Mouse (Mus musculus) midbrain, embryonic 11.5 days (tissue): ENCODE data around the gene Soat2. TPM values are rescaled to one million over a fixed set of nuclear protein-coding genes. Genes with fewer than 3 reads are reported as not detected.

Experiments used
- ATAC-seq: fragments of 200-750 bp; cut with Nextera tagmentation; 2 replicates; pipeline ENCODE4 v1.8.0; 2017; ENCODE audit warnings: moderate TSS enrichment, moderate library complexity; ENCODE audit not compliant: low FRiP score
- DNase-seq: peaks from one replicate; pipeline ENCODE4 v3.0.0; 2015; ENCODE audit warnings: low spot score; ENCODE audit errors: missing footprints
- H3K27ac ChIP-seq: fragments of 300-500 bp; sonication (generic); 2 replicates; pipeline ENCODE4 v1.5.1; 2014; ENCODE audit warnings: low read depth, low read length
- H3K27me3 ChIP-seq: fragments of 300-500 bp; sonication (generic); 2 replicates; pipeline ENCODE4 v1.6.1; 2014; ENCODE audit warnings: mild to moderate bottlenecking, low read length, moderate library complexity, mixed read lengths; ENCODE audit not compliant: control insufficient read depth, insufficient read depth
- H3K36me3 ChIP-seq: fragments of 300-500 bp; sonication (generic); 2 replicates; pipeline ENCODE4 v1.6.1; 2014; ENCODE audit warnings: mild to moderate bottlenecking, low read length, moderate library complexity, mixed read lengths; ENCODE audit not compliant: control insufficient read depth, insufficient read depth
- H3K4me1 ChIP-seq: fragments of 300-500 bp; sonication (generic); 2 replicates; pipeline ENCODE4 v1.6.1; 2014; ENCODE audit warnings: low read length; ENCODE audit not compliant: control insufficient read depth, insufficient read depth
- H3K4me2 ChIP-seq: fragments of 300-500 bp; sonication (generic); 2 replicates; pipeline ENCODE4 v1.6.1; 2014; ENCODE audit warnings: mild to moderate bottlenecking, moderate library complexity
- H3K4me3 ChIP-seq: fragments of 300-500 bp; sonication (generic); 2 replicates; pipeline ENCODE4 v1.5.1; 2014; ENCODE audit warnings: low read depth, low read length
- H3K9ac ChIP-seq: fragments of 300-500 bp; sonication (generic); 2 replicates; pipeline ENCODE4 v1.6.1; 2014; ENCODE audit warnings: low read length
- H3K9me3 ChIP-seq: fragments of 300-500 bp; sonication (generic); 2 replicates; pipeline ENCODE4 v1.6.1; 2016; ENCODE audit warnings: low read length; ENCODE audit not compliant: control insufficient read depth
- WGBS: fragments of 180-500 bp; shearing (Covaris S2); extraction: QIAGEN DNeasy Blood & Tissue Kit; methylation state at CpG from one replicate; pipeline ENCODE4 v1.1.7; 2014; 5-methylcytosine and 5-hydroxymethylcytosine counted together
- polyA plus RNA-seq: library from polyadenylated mRNA; unstranded; fragments of >200 nt; fragmentation: Nextera tagmentation; extraction: Ambion mirVana; gene quantifications from 2 replicates; pipeline ENCODE4 v1.2.1, GENCODE M21; 2014

The Soat2 gene
- polyA plus RNA-seq, 1 experiment from 2014 or later, result not detected

- Histone ChIP-seq H3K27me3 (peaks cover 29% of the 10 kb centered on the region), H3K4me3 (no peak overlapping the region), H3K4me2 (no peak overlapping the region), H3K9me3 (no peaks in the 10 kb centered on the region), H3K4me1 (no peaks in the 10 kb centered on the region), H3K36me3 (no peaks in the 10 kb centered on the region), H3K9ac (no peak overlapping the region), H3K27ac (no peak overlapping the region)
- no peak for ATAC-seq
- peak; percentile 91 for DNase-seq
- WGBS, result 53% methylated on average over 23 of the region's 23 CpGs
Measured at GRCm38 (mm10) chr15:102142914-102143912, 7.1 kb upstream of the Soat2 start.

DNA sequence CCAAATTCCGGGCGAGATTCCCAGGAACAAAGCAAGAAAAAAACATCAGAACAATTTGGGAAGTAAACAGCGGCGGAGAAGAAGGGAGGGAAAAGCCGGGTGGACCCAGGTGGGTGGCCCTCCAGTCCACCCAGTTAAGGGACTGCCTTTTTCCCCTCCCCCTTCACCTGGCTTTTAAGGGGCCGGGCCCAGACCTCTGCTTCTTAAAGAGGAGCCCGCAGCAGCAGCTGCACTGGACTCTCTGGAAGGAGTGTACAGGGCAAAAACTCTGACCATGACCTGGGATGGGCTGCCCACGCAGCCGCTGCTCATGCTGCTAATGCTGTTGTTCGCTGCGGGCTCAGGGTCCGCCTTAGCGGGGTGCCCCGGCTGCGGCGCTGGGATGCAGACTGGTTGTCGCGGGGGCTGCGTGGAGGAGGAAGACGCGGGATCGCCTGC, 6.0 kb upstream of the Soat2 start, which contains the start of gene Igfbp6:
Gene Igfbp6, plus strand, starts transcription at position 89 of the 438 bp plus-strand sequence.
- H3K4me1 ChIP-seq, result no peaks in the 10 kb centered on the region
- H3K9ac ChIP-seq, result no peak within 1 kb of the TSS
- peak within 1 kb of the TSS; percentile 32 for H3K4me2 ChIP-seq
- 2% methylated on average over 22 of the region's 22 CpGs for WGBS
- H3K9me3 ChIP-seq, result no peaks in the 10 kb centered on the region
- ATAC-seq, result no peak
- no peak within 1 kb of the TSS for H3K27ac ChIP-seq
- DNase-seq, result peak; percentile 89
- no peaks in the 10 kb centered on the region for H3K36me3 ChIP-seq
- peak within 1 kb of the TSS; percentile 15 for H3K4me3 ChIP-seq
- peaks cover 29% of the 10 kb centered on the region for H3K27me3 ChIP-seq

DNA sequence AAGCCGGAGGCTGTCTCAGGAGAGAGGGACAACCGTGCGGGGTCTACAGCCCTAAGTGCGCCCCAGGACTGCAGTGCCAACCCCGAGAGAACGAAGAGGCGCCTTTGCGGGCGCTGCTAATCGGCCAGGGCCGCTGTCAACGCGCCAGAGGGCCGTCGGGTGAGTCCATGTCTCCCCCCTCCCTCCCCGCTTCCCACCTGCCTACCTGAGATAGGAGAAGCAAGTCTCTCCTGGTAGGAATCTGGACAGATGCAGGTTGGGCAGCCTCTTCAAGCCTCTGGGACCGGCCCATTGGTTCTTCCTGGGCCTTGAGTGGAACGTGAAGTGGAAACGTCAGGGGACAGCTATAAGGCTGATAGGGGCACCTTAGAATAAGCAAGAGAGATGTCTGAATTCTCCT, 5.6 kb upstream of the Soat2 start:
- 11% methylated on average over 19 of the region's 19 CpGs for WGBS
- no peak for ATAC-seq

DNA sequence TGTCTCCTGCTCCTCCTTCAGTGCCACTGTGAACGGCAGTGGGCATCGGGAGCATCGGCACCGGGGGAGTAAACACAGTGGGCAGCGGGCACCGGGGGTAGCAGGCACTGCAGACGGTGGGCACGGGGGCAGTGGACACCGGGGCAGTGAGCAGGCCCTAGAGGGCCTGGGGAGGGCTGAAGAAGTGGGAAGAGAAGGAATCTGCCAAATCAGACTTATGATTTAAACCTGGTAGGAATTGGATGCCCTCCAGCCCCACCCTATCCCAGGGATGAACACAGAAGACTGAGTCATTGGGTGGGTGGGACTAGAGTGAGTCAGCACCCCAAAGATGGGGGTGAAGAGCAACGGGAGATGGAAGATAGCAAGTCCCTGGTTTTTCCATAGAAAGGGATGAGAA, 5.0 kb upstream of the Soat2 start:
- 92% methylated on average over 10 of the region's 10 CpGs for WGBS

More for the DNA sequence above, 5.6 kb upstream of the Soat2 start:
- Histone ChIP-seq H3K9me3 (no peaks in the 10 kb centered on the region), H3K27ac (no peak overlapping the region), H3K27me3 (peaks cover 29% of the 10 kb centered on the region), H3K4me1 (no peaks in the 10 kb centered on the region), H3K9ac (no peak overlapping the region), H3K4me3 (peak overlapping the region; percentile 15), H3K36me3 (no peaks in the 10 kb centered on the region), H3K4me2 (peak overlapping the region; percentile 32)
- no peak for DNase-seq

DNA sequence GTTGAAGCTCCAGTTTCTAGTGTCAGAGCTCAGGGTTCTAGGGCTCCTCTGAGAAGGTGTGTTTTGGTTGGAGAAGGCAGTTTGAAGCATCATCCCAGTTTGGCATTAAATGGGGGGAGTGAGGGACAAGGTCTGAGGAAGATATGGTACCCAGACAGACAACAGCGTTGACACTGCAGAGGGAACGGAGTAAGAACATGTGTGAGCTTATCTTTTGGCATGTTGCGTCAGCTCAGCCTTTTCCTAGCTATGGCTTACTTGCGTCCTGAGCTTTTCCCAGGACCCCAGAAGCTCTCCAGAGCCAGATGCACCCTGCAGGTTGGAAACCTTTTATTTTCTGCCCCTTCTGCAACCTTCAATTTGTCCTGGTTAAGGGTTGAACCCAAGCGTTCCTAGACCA, 4.2 kb upstream of the Soat2 start:
- WGBS, result 87% methylated on average over 5 of the region's 5 CpGs
- H3K4me2 ChIP-seq, result no peak overlapping the region
- H3K4me3 ChIP-seq, result no peak overlapping the region
- DNase-seq, result no peak
- peaks cover 29% of the 10 kb centered on the region for H3K27me3 ChIP-seq
- ATAC-seq, result no peak
- no peak overlapping the region for H3K9ac ChIP-seq
- H3K27ac ChIP-seq, result no peak overlapping the region
- no peaks in the 10 kb centered on the region for H3K4me1 ChIP-seq
- H3K36me3 ChIP-seq, result no peaks in the 10 kb centered on the region
- no peaks in the 10 kb centered on the region for H3K9me3 ChIP-seq

More for the DNA sequence above, 5.0 kb upstream of the Soat2 start:
- Histone ChIP-seq H3K4me2 (no peak overlapping the region), H3K36me3 (no peaks in the 10 kb centered on the region), H3K9me3 (no peaks in the 10 kb centered on the region), H3K27ac (no peak overlapping the region), H3K4me1 (no peaks in the 10 kb centered on the region), H3K9ac (no peak overlapping the region), H3K27me3 (peaks cover 29% of the 10 kb centered on the region), H3K4me3 (no peak overlapping the region)
- ATAC-seq, result no peak
- DNase-seq, result no peak

DNA sequence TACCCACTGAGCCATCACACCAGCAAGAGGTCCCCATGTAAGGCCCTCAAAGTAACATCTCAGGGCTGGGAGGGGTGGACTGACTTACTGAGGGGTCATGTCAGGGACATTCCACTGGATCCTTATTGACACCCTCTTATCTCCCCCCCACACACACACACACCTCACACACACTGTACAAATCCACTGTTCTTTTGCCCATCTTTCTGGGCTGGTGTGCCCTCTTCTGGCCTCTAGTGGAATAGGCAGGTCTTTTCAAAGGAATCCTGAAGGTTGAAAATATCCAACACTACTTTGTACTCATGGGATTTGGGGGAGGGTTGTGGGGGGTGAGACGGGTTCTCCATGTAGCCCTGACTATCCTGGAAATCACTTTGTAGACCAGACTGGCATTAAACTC, 3.4 kb upstream of the Soat2 start:
- ATAC-seq (0 out of 2 replicates have a peak, but pooled peaks have one; percentile 33), DNase-seq (peak; percentile 88)
- no peaks in the 10 kb centered on the region for H3K9me3 ChIP-seq
- H3K36me3 ChIP-seq, result no peaks in the 10 kb centered on the region
- peaks cover 29% of the 10 kb centered on the region for H3K27me3 ChIP-seq
- H3K4me2 ChIP-seq, result no peak overlapping the region
- H3K4me3 ChIP-seq, result no peak overlapping the region
- no peaks in the 10 kb centered on the region for H3K4me1 ChIP-seq
- H3K27ac ChIP-seq, result no peak overlapping the region
- 0% methylated on average over 1 of the region's 1 CpGs for WGBS
- H3K9ac ChIP-seq, result no peak overlapping the region

DNA sequence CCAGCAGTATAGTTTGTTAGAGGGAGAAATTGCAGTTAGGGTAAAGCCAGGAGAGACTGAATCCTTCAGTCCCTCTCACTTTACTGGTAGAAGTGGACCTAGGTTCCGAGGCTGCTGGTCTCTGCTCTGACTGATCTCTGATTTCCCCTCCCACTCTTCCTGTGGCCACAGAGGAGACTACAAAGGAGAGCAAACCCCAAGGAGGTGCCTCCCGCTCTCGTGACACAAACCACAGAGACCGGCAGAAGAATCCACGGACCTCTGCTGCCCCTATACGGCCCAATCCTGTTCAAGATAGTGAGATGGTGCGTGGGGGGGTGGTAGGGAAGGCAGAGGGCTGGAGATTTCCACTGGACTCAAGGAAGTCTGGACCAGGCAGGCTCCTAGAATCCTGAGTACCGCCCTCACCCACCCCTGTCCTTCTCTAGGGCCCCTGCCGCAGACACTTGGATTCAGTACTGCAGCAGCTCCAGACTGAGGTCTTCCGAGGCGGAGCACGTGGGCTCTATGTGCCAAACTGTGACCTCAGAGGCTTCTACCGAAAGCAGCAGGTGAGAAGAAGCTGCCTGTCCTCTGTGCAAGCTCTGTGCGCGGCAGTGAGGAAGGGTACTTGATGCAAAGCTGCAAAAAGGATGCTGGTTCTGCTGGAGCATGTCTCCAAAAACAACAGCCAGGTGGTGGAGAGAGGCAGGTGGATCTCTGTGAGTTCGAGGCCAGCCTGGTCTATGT, 2.5 kb upstream of the Soat2 start:
- 73% methylated on average over 16 of the region's 16 CpGs for WGBS
- no peaks in the 10 kb centered on the region for H3K9me3 ChIP-seq

DNA sequence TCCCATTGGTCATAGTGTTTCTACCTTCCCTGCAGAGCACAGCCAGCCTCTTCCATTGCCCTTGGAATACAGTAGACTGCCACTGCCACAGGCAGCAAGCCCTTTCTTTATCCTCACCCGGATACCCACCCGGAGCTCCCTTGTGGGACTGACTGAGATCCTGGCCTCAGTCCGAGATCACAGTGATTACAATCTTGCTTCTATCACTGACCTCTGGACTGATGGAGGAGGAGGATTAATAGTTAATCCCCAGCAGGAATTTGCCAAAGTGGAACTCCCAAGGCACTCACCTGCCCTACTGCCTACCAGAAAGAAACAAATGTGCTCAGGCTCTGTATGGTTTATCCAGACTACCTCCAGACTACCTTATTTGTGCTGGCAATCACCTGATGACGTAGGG, 765 bp upstream of the Soat2 start:
- 74% methylated on average over 4 of the region's 4 CpGs for WGBS
- peaks cover 2% of the 10 kb centered on the region; the same call in 1 of the 2 replicates for H3K4me1 ChIP-seq
- peak; percentile 23 for DNase-seq

More for the DNA sequence above, 2.5 kb upstream of the Soat2 start:
- DNase-seq (peak; percentile 65), ATAC-seq (no peak)
- peaks cover 25% of the 10 kb centered on the region for H3K27me3 ChIP-seq
- H3K9ac ChIP-seq, result no peak overlapping the region
- no peaks in the 10 kb centered on the region for H3K36me3 ChIP-seq
- H3K27ac ChIP-seq, result no peak overlapping the region
- no peak overlapping the region for H3K4me3 ChIP-seq
- H3K4me1 ChIP-seq, result peaks cover 1% of the 10 kb centered on the region; the same call in 1 of the 2 replicates
- no peak overlapping the region for H3K4me2 ChIP-seq

More for the DNA sequence above, 765 bp upstream of the Soat2 start:
- H3K9ac ChIP-seq, result no peak overlapping the region
- no peaks in the 10 kb centered on the region for H3K36me3 ChIP-seq
- H3K4me2 ChIP-seq, result no peak overlapping the region
- ATAC-seq, result no peak
- H3K27ac ChIP-seq, result no peak overlapping the region
- H3K4me3 ChIP-seq, result no peak overlapping the region
- H3K27me3 ChIP-seq, result peaks cover 13% of the 10 kb centered on the region
- H3K9me3 ChIP-seq, result no peaks in the 10 kb centered on the region
